Mouse (Mus musculus): Measurements from ENCODE around the gene Adap2.
"Not testable (repeated sequence)": the region's sequence is repeated elsewhere in the genome, so short reads cannot be mapped to it uniquely, and the experiment has no call there.

Adap2 gene

GRCm38 (mm10) chr11:80161041-80161440, 7.1 kb downstream of the Adap2 start:
- DNase-seq: no peak

GRCm38 (mm10) chr11:80163362-80164116, 9.6 kb downstream of the Adap2 start:
- DNase-seq: no peak

GRCm38 (mm10) chr11:80164224-80164623, 10.3 kb downstream of the Adap2 start:
- DNase-seq: no peak

GRCm38 (mm10) chr11:80168121-80168520, 14.2 kb downstream of the Adap2 start:
- DNase-seq: no peak

GRCm38 (mm10) chr11:80168611-80169249, 14.8 kb downstream of the Adap2 start:
- no peak for DNase-seq

GRCm38 (mm10) chr11:80169629-80170028, 15.7 kb downstream of the Adap2 start:
- no peak for DNase-seq

- DNase-seq: no peak
These were observed 16.4 kb downstream of the Adap2 start for GRCm38 (mm10) chr11:80170351-80170750.

GRCm38 (mm10) chr11:80171884-80172283, 18.0 kb downstream of the Adap2 start:
- DNase-seq: no peak

GRCm38 (mm10) chr11:80173963-80174670, 20.2 kb downstream of the Adap2 start:
- no peak for DNase-seq

- DNase-seq: no peak
These were observed 23.3 kb downstream of the Adap2 start for GRCm38 (mm10) chr11:80176911-80177895.

- DNase-seq: no peak
These were observed 24.4 kb downstream of the Adap2 start for GRCm38 (mm10) chr11:80178316-80178715.

GRCm38 (mm10) chr11:80181021-80181749, 27.3 kb downstream of the Adap2 start:
- no peak for DNase-seq

GRCm38 (mm10) chr11:80183054-80183704, 29.3 kb downstream of the Adap2 start:
- not testable (repeated sequence) for DNase-seq

- peak; percentile 90 for DNase-seq
These were observed 29.9 kb downstream of the Adap2 start, which contains the start of gene Rnf135 for GRCm38 (mm10) chr11:80183705-80184255. Gene Rnf135 (plus strand): TSS chr11:80183851.

- DNase-seq: peak in 1 of 2 experiments; percentile 12
These were observed 30.7 kb downstream of the Adap2 start for GRCm38 (mm10) chr11:80184531-80185071.

- not testable (repeated sequence) for DNase-seq
These were observed 31.6 kb downstream of the Adap2 start for GRCm38 (mm10) chr11:80185441-80185976.

GRCm38 (mm10) chr11:80190280-80190679, 36.4 kb downstream of the Adap2 start:
- DNase-seq: no peak

- no peak for DNase-seq
These were observed 39.9 kb downstream of the Adap2 start for GRCm38 (mm10) chr11:80193827-80194226.

GRCm38 (mm10) chr11:80196351-80196750, 42.4 kb downstream of the Adap2 start:
- DNase-seq: no peak

GRCm38 (mm10) chr11:80199316-80199715, 45.4 kb downstream of the Adap2 start:
- no peak for DNase-seq
